Mouse (Mus musculus) heart, embryonic 15.5 days (tissue): Measurements from ENCODE around the gene Nxpe4. TPM values are rescaled to one million over a fixed set of nuclear protein-coding genes. Genes with fewer than 3 reads are reported as not detected.

Source experiments
- ATAC-seq: fragments of 200-750 bp; cut with Nextera tagmentation; replicated peaks from 2 replicates; pipeline ENCODE4 v1.8.0; 2017; ENCODE audit warnings: low read depth, moderate TSS enrichment; ENCODE audit not compliant: insufficient number of reproducible peaks, insufficient read depth, low FRiP score
- H3K27ac ChIP-seq: fragments of 300-500 bp; sonication (generic); 2 replicates; pipeline ENCODE4 v1.5.1; 2015; ENCODE audit warnings: mild to moderate bottlenecking, inconsistent platforms
- H3K27me3 ChIP-seq: fragments of 300-500 bp; sonication (generic); 2 replicates; pipeline ENCODE4 v1.6.1; 2015; ENCODE audit warnings: inconsistent platforms
- H3K36me3 ChIP-seq: fragments of 300-500 bp; sonication (generic); 2 replicates; pipeline ENCODE4 v1.6.1; 2015; ENCODE audit warnings: mild to moderate bottlenecking, inconsistent platforms
- H3K4me1 ChIP-seq: fragments of 300-500 bp; sonication (generic); replicated peaks from 2 replicates; pipeline ENCODE4 v1.6.1; 2015; ENCODE audit warnings: inconsistent platforms
- H3K4me2 ChIP-seq: fragments of 300-500 bp; sonication (generic); 2 replicates; pipeline ENCODE4 v1.6.1; 2015; ENCODE audit warnings: inconsistent platforms, mild to moderate bottlenecking, moderate library complexity
- H3K4me3 ChIP-seq: fragments of 300-500 bp; sonication (generic); 2 replicates; pipeline ENCODE4 v1.5.1; 2015; ENCODE audit warnings: mild to moderate bottlenecking, inconsistent platforms
- H3K9ac ChIP-seq: fragments of 300-500 bp; sonication (generic); 2 replicates; pipeline ENCODE4 v1.6.1; 2015; ENCODE audit warnings: mild to moderate bottlenecking, inconsistent platforms
- H3K9me3 ChIP-seq: fragments of 300-500 bp; sonication (generic); replicated peaks from 2 replicates; pipeline ENCODE4 v1.6.1; 2016; ENCODE audit warnings: inconsistent platforms
- WGBS: fragments of 180-500 bp; shearing (Covaris S2); methylation state at CpG from one replicate; pipeline ENCODE4 v1.1.7; 2015; ENCODE audit warnings: mixed read lengths; 5-methylcytosine and 5-hydroxymethylcytosine counted together
- polyA plus RNA-seq: library from polyadenylated mRNA; unstranded; fragments of >200 nt; fragmentation: Nextera tagmentation; extraction: Ambion mirVana; gene quantifications from 2 replicates; pipeline ENCODE4 v1.2.1, GENCODE M21; 2015

Gene Nxpe4
- polyA plus RNA-seq, 1 experiment from 2014 or later, result 3.7 TPM

DNA sequence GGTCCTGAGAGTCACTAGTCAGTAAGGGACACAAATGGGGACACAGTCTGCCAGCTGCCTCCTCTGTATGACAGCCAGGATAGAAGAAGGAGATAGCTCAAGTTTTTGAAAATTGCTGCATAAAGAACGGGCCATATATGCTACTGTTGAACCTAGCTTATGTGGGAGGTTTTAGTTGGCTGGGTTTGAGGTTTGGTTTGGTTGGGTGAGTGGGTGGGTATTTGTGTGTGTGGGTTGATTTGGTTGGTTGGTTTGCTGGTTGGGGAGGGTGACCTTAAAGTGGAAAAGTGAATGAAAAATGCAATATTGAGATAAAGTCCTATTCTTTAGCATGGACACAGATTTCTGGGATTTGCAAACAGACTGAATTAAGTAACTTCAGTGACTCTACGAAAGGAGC lies 283.0 kb downstream of the Nxpe4 start:
- H3K4me1 ChIP-seq, result no peaks in the 10 kb centered on the region
- no peak overlapping the region for H3K4me3 ChIP-seq
- H3K36me3 ChIP-seq, result no peaks in the 10 kb centered on the region
- no peak for ATAC-seq
- H3K27me3 ChIP-seq, result no peaks in the 10 kb centered on the region
- H3K4me2 ChIP-seq, result no peak overlapping the region
- no peak overlapping the region for H3K9ac ChIP-seq
- no peaks in the 10 kb centered on the region for H3K9me3 ChIP-seq
- WGBS, result 85% methylated on average over 2 of the region's 2 CpGs
- no peak overlapping the region for H3K27ac ChIP-seq

DNA sequence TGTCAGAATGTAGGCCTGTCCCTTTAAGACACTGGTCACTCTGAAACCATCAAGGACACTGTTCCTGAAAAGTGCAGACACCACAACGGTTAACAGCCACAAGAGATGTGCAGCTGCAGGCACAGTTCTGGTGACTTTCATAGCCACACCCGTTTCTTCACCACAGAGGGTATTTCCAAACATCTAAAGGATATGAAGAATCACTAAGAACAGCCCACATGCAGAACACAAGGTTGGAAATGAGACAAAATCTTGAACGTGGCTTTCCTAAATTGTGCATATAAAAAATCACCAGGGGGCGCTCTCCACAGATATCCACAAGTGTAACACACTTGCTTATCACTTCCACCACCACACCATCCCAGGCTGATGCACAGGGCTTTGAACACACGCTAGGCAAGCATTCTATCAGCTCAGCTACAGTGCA lies 286.0 kb downstream of the Nxpe4 start:
- Histone ChIP-seq H3K27me3 (no peaks in the 10 kb centered on the region), H3K9ac (no peak overlapping the region), H3K27ac (no peak overlapping the region), H3K9me3 (no peaks in the 10 kb centered on the region), H3K36me3 (no peaks in the 10 kb centered on the region), H3K4me3 (no peak overlapping the region), H3K4me2 (no peak overlapping the region), H3K4me1 (no peaks in the 10 kb centered on the region)
- 28% methylated on average over 5 of the region's 5 CpGs for WGBS
- no peak for ATAC-seq

Other genes with a start within 250 kb of the Nxpe4 start
- 1.7 and 2.5 TPM in 2 replicates for gene Nxpe2, start 191.4 kb downstream of the Nxpe4 start, polyA plus RNA-seq